In genomic region chr5:102768385-102769080, GRCm38 (mm10) we compare ENCODE assay signal across 10 mouse cellular contexts.
A peak's percentile ranks its signal among the peaks of the same experiment; 100 is the strongest.
DNase-seq lines count a peak whose midpoint lies in the region; ATAC-seq and TF ChIP-seq lines count a peak whose summit lies in the region.
"Had no signal": no experiment of that assay in that cellular context is flagged by ENCODE, and none has a peak within 500 bp of the region (broad histone marks: within the 10 kb centered on the region; RNA-seq: fewer than 3 reads in every experiment).

No protein-coding gene starts in this region.

- H3K4me2 ChIP-seq in intestine, embryonic 16.5 days (ENCODE audit: low read depth, low read length) = 0 out of 2 replicates have a peak overlapping the region, but pooled peaks have one; percentile 9
- no peak overlapping the region for H3K4me2 ChIP-seq in midbrain, embryonic 13.5 days (replicated peaks)
- no peak overlapping the region for H3K4me2 ChIP-seq in forebrain, embryonic 13.5 days
- H3K4me2 ChIP-seq: liver, embryonic 13.5 days had no signal

- peaks cover 10% of the 10 kb centered on the region for H3K4me1 ChIP-seq in intestine, embryonic 16.5 days (ENCODE audit: control insufficient read depth, insufficient read depth, low read length)
- peaks cover 10% of the 10 kb centered on the region for H3K4me1 ChIP-seq in midbrain, embryonic 13.5 days (replicated peaks)
- H3K4me1 ChIP-seq in forebrain, embryonic 13.5 days = peaks cover 6% of the 10 kb centered on the region; the same call in 1 of the 2 replicates
- H3K4me1 ChIP-seq: liver, embryonic 13.5 days had no signal

- no peaks in the 10 kb centered on the region for H3K27me3 ChIP-seq in intestine, embryonic 16.5 days (replicated peaks; ENCODE audit: control insufficient read depth, insufficient read depth, low read length)
- no peaks in the 10 kb centered on the region for H3K27me3 ChIP-seq in midbrain, embryonic 13.5 days
- no peaks in the 10 kb centered on the region for H3K27me3 ChIP-seq in forebrain, embryonic 13.5 days
- H3K27me3 ChIP-seq: liver, embryonic 13.5 days had no signal

- WGBS in intestine, embryonic 16.5 days = 29% methylated on average over 12 of the region's 12 CpGs
- 49% methylated on average over 12 of the region's 12 CpGs for WGBS in midbrain, embryonic 13.5 days
- 53% methylated on average over 12 of the region's 12 CpGs for WGBS in forebrain, embryonic 13.5 days

- H3K36me3 ChIP-seq in intestine, embryonic 16.5 days (ENCODE audit: control insufficient read depth, insufficient read depth, low read length) = no peaks in the 10 kb centered on the region
- H3K36me3 ChIP-seq in midbrain, embryonic 13.5 days = no peaks in the 10 kb centered on the region
- H3K36me3 ChIP-seq in forebrain, embryonic 13.5 days (ENCODE audit: poor library complexity, severe bottlenecking) = no peaks in the 10 kb centered on the region
- H3K36me3 ChIP-seq: liver, embryonic 13.5 days had no signal

- ATAC-seq in intestine, embryonic 16.5 days = peak; percentile 79
- peak; percentile 71 for ATAC-seq in midbrain, embryonic 13.5 days
- no peak for ATAC-seq in erythroblast, adult 5-6 weeks (replicated peaks; ENCODE audit: low FRiP score, poor library complexity, severe bottlenecking)
- no peak for ATAC-seq in forebrain, embryonic 13.5 days

- peak overlapping the region; percentile 74 for H3K4me3 ChIP-seq in gastrocnemius, adult 2 months
- no peak overlapping the region for H3K4me3 ChIP-seq in intestine, embryonic 16.5 days (ENCODE audit: low read length)
- no peak overlapping the region for H3K4me3 ChIP-seq in midbrain, embryonic 13.5 days (replicated peaks)
- no peak overlapping the region for H3K4me3 ChIP-seq in forebrain, embryonic 13.5 days
- H3K4me3 ChIP-seq: liver, embryonic 13.5 days had no signal

- DNase-seq in cerebellum, postnatal 14 days = peak; percentile 23 to 44
- no peak for DNase-seq in cerebellum, adult 11 months
- peak; percentile 72 for DNase-seq in gastrocnemius, adult 2 months
- DNase-seq in layer of hippocampus, adult 11-12 months (ENCODE audit: low spot score) = no peak
- DNase-seq: liver, embryonic 13.5 days; thymus, adult 18-20 months had no signal

- H3K9ac ChIP-seq in intestine, embryonic 16.5 days (ENCODE audit: low read depth, low read length) = no peak overlapping the region
- no peak overlapping the region for H3K9ac ChIP-seq in midbrain, embryonic 13.5 days (replicated peaks)
- no peak overlapping the region for H3K9ac ChIP-seq in forebrain, embryonic 13.5 days
- H3K9ac ChIP-seq: liver, embryonic 13.5 days had no signal

- no peak for TF ChIP-seq CTCF in gastrocnemius, adult 2 months (IDR thresholded peaks at IDR 0.05)

- no peaks in the 10 kb centered on the region for H3K9me3 ChIP-seq in intestine, embryonic 16.5 days (ENCODE audit: control insufficient read depth, low read length)
- H3K9me3 ChIP-seq in midbrain, embryonic 13.5 days = no peaks in the 10 kb centered on the region
- no peaks in the 10 kb centered on the region for H3K9me3 ChIP-seq in forebrain, embryonic 13.5 days (replicated peaks)
- H3K9me3 ChIP-seq: liver, embryonic 13.5 days had no signal

- H3K27ac ChIP-seq in gastrocnemius, adult 2 months = peak overlapping the region; percentile 91
- no peak overlapping the region; the same call in 1 of the 2 replicates for H3K27ac ChIP-seq in intestine, embryonic 16.5 days (ENCODE audit: low read length)
- no peak overlapping the region for H3K27ac ChIP-seq in midbrain, embryonic 13.5 days
- no peak overlapping the region for H3K27ac ChIP-seq in forebrain, embryonic 13.5 days
- H3K27ac ChIP-seq: liver, embryonic 13.5 days had no signal

- intact Hi-C loops in gastrocnemius, adult 2 months (cut with DNase I) = loop anchor here (5.0 kb wide), 2 partner anchors 66 to 104 kb away; no protein-coding TSS in a partner anchor

Comparison
In these comparisons a context has a peak if more than half of its experiments do, and no peak if none do; other contexts are left out.
1. DNase-seq: peak in cerebellum, postnatal 14 days (2 of 2) and gastrocnemius, adult 2 months (single experiment); none in cerebellum, adult 11 months (single experiment) and layer of hippocampus, adult 11-12 months (single experiment).
2. ATAC-seq: peak in intestine, embryonic 16.5 days (single experiment) and midbrain, embryonic 13.5 days (single experiment); none in erythroblast, adult 5-6 weeks (single experiment) and forebrain, embryonic 13.5 days (single experiment).